Mouse (Mus musculus) neural tube, embryonic 14.5 days (tissue): ENCODE results near the gene Ddias. TPM values are rescaled to one million over a fixed set of nuclear protein-coding genes. Genes with fewer than 3 reads are reported as not detected.

Experiments
- ATAC-seq: fragments of 200-750 bp; cut with Nextera tagmentation; 2 replicates; pipeline ENCODE4 v1.8.0; 2017; ENCODE audit warnings: low read depth, mild to moderate bottlenecking, moderate TSS enrichment, moderate library complexity
- H3K27ac ChIP-seq: fragments of 300-500 bp; sonication (generic); 2 replicates; pipeline ENCODE4 v1.5.1; 2014; ENCODE audit warnings: low read depth, mild to moderate bottlenecking, control low read depth, low read length, moderate library complexity, mixed read lengths
- H3K27me3 ChIP-seq: fragments of 300-500 bp; sonication (generic); 2 replicates; pipeline ENCODE4 v1.6.1; 2014; ENCODE audit warnings: low read length; ENCODE audit not compliant: control insufficient read depth, insufficient read depth
- H3K36me3 ChIP-seq: fragments of 300-500 bp; sonication (generic); 2 replicates; pipeline ENCODE4 v1.6.1; 2014; ENCODE audit warnings: low read length, mixed read lengths; ENCODE audit not compliant: control insufficient read depth, insufficient read depth
- H3K4me1 ChIP-seq: fragments of 300-500 bp; sonication (generic); 2 replicates; pipeline ENCODE4 v1.6.1; 2014; ENCODE audit warnings: low read length; ENCODE audit not compliant: control insufficient read depth, insufficient read depth
- H3K4me2 ChIP-seq: fragments of 300-500 bp; sonication (generic); 2 replicates; pipeline ENCODE4 v1.6.1; 2014; ENCODE audit warnings: mild to moderate bottlenecking, low read depth, low read length, control low read depth
- H3K4me3 ChIP-seq: fragments of 300-500 bp; sonication (generic); 2 replicates; pipeline ENCODE4 v1.5.1; 2014; ENCODE audit warnings: low read depth, low read length, control low read depth, mixed read lengths
- H3K9ac ChIP-seq: fragments of 300-500 bp; sonication (generic); replicated peaks from 2 replicates; pipeline ENCODE4 v1.6.1; 2014; ENCODE audit warnings: low read depth, mild to moderate bottlenecking, control low read depth, low read length, mixed read lengths
- H3K9me3 ChIP-seq: fragments of 300-500 bp; sonication (generic); 2 replicates; pipeline ENCODE4 v1.6.1; 2016; ENCODE audit warnings: low read length; ENCODE audit not compliant: control insufficient read depth
- WGBS: fragments of 180-500 bp; shearing (Covaris S2); extraction: QIAGEN DNeasy Blood & Tissue Kit; methylation state at CpG from one replicate; pipeline ENCODE4 v1.1.7; 2014; 5-methylcytosine and 5-hydroxymethylcytosine counted together
- polyA plus RNA-seq: library from polyadenylated mRNA; unstranded; fragments of >200 nt; fragmentation: Nextera tagmentation; extraction: Ambion mirVana; gene quantifications from 2 replicates; pipeline ENCODE4 v1.2.1, GENCODE M21; 2014

Ddias gene
- polyA plus RNA-seq, 1 experiment from 2014 or later, result 3.7 TPM

DNA sequence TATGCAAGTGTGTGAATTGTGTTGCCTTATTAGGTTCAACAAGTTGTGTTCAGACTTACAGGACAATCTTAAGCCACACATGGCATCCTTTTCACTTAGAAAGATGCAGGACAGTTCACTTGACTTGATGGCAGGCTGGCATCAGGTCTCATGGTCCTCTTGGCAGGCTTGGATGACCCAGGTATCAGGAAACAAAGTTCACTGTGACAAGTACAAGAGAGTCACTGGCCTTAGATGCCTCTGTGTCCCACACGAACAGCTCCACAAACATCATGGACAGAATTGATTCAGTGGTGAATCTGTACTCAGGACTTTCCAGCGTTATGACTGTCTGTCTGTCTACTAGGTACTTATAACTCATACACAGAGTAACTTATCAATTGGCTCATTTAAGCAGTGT lies 39.7 kb downstream of the Ddias start:
- Histone ChIP-seq H3K27me3 (no peaks in the 10 kb centered on the region), H3K36me3 (peaks cover 3% of the 10 kb centered on the region; the same call in 1 of the 2 replicates), H3K4me1 (no peaks in the 10 kb centered on the region), H3K4me3 (no peak overlapping the region), H3K27ac (no peak overlapping the region), H3K9ac (no peak overlapping the region), H3K9me3 (no peaks in the 10 kb centered on the region), H3K4me2 (no peak overlapping the region)
- WGBS, result 91% methylated on average over 2 of the region's 2 CpGs
- ATAC-seq, result no peak

DNA sequence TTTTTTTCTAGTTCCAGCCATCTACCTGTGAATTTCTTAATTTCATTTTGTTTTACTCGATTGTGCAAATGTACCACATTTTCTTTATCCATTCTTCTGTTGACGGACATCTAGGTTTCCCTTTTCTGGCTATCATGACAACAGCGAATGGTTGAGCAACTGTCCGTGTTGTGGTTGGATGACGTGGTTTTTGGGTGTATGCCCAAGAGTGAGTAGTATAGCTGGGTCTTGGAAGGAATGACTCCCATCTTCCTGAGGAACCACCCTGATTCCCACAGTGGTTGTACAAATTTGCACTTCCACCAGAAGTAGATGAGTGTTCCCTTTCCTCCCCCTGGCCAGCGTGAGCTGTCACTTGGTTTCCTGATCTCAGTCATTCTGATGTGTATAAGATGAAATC lies 41.7 kb downstream of the Ddias start:
- Histone ChIP-seq H3K4me3 (no peak overlapping the region), H3K27ac (no peak overlapping the region), H3K36me3 (peaks cover 3% of the 10 kb centered on the region; the same call in 1 of the 2 replicates), H3K9ac (no peak overlapping the region), H3K9me3 (no peaks in the 10 kb centered on the region), H3K27me3 (no peaks in the 10 kb centered on the region), H3K4me1 (no peaks in the 10 kb centered on the region), H3K4me2 (no peak overlapping the region)
- ATAC-seq, result no peak
- WGBS, result 92% methylated on average over 6 of the region's 6 CpGs

DNA sequence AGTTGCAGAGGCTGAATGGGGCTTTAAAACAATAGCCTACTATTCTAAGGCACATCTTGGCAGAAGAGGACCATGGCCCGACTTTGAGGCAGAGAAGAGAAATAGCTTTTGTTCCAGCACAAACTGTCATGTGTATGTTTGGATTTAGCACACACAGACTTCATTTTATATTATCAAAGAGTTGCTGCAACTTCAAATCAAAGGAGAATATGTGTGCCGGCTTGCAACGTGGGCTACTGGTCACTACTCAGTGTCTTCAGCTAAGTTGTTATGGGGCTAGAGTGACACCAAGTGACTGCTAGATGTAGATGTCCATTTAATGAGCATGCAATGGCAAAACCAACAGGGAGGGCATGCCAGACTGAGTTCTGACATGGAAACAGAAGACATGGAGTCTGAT lies 46.1 kb downstream of the Ddias start:
- Histone ChIP-seq H3K9me3 (no peaks in the 10 kb centered on the region), H3K9ac (no peak overlapping the region), H3K27me3 (no peaks in the 10 kb centered on the region), H3K36me3 (no peaks in the 10 kb centered on the region; the same call in 1 of the 2 replicates), H3K4me1 (no peaks in the 10 kb centered on the region), H3K4me2 (no peak overlapping the region), H3K27ac (no peak overlapping the region), H3K4me3 (no peak overlapping the region)
- ATAC-seq, result no peak
- WGBS, result 61% methylated on average over 3 of the region's 3 CpGs

DNA sequence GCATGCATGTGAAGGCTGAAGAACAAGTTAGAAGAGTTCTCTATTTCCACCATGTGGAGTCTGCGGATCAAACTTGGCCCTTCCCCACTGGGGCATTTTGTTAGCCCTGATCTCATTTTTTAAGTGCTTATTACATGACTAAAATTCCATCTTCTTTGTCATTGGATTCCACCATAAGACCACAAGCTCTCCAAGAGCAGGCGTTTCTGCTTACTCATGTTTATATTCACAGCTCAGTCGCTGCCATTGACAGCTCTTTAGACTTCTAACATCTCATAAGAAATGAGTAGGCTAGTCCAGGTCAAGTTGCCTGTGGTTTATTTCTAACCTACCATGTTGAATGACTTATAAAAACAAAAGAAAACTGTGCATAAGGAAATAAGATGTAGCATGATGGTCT lies 47.8 kb downstream of the Ddias start:
- Histone ChIP-seq H3K9me3 (no peaks in the 10 kb centered on the region), H3K4me1 (no peaks in the 10 kb centered on the region), H3K9ac (no peak overlapping the region), H3K4me3 (no peak overlapping the region), H3K36me3 (no peaks in the 10 kb centered on the region; the same call in 1 of the 2 replicates), H3K27ac (no peak overlapping the region), H3K4me2 (no peak overlapping the region), H3K27me3 (no peaks in the 10 kb centered on the region)
- ATAC-seq, result no peak
- 95% methylated on average over 3 of the region's 3 CpGs for WGBS

DNA sequence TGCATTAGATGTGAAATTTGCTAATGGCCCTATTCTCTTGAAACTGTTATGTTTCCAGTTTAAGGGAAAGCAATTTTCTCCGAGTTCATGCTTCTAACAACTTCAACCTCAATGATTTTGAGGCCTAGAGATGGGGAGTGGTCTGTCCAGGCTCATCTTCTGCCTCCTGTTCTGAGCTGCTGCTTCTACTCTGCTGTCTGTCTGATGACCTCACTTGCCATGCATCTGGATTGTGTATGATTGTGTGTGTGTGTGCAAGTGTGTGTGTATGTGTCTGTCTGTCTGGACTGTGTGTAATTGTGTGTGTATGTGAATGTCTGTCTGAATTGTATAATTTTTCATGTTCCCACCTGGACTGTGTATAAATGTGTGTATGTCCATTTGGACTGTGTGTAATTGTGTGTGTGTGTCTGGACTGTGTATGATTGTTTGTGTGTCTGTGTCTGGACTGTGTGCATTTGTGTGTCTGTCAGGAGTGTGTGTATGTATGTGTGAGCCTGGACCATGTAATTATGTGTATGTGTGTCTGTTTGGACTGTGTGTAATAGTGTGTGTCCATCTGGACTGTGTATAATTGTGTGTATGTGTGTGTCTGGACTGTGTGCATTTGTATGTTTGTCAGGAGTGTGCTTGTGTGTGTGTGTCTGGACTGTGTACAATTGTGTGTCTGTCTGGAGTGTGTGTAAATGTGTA lies 51.5 kb downstream of the Ddias start:
- WGBS, result 79% methylated on average over 1 of the region's 1 CpGs
- no peaks in the 10 kb centered on the region for H3K9me3 ChIP-seq
- H3K4me2 ChIP-seq, result no peak overlapping the region
- no peak overlapping the region for H3K4me3 ChIP-seq
- H3K9ac ChIP-seq, result no peak overlapping the region
- no peaks in the 10 kb centered on the region; the same call in 1 of the 2 replicates for H3K36me3 ChIP-seq
- 0 out of 2 replicates have a peak, but pooled peaks have one; percentile 31 for ATAC-seq
- no peaks in the 10 kb centered on the region for H3K27me3 ChIP-seq
- no peaks in the 10 kb centered on the region for H3K4me1 ChIP-seq
- H3K27ac ChIP-seq, result no peak overlapping the region

- ATAC-seq, result no peak
- H3K9ac ChIP-seq, result no peak overlapping the region
- no peaks in the 10 kb centered on the region for H3K4me1 ChIP-seq
- no peaks in the 10 kb centered on the region; the same call in 1 of the 2 replicates for H3K36me3 ChIP-seq
- no peak overlapping the region for H3K4me3 ChIP-seq
- H3K27ac ChIP-seq, result no peak overlapping the region
- WGBS, result 66% methylated on average over 4 of the region's 4 CpGs
- H3K27me3 ChIP-seq, result no peaks in the 10 kb centered on the region
- H3K4me2 ChIP-seq, result no peak overlapping the region
- H3K9me3 ChIP-seq, result no peaks in the 10 kb centered on the region
These were observed 52.2 kb downstream of the Ddias start for GRCm38 (mm10) chr7:92821871-92822270.

- ATAC-seq, result no peak
- no peak overlapping the region for H3K27ac ChIP-seq
- no peaks in the 10 kb centered on the region for H3K4me1 ChIP-seq
- H3K9me3 ChIP-seq, result no peaks in the 10 kb centered on the region
- no peaks in the 10 kb centered on the region for H3K27me3 ChIP-seq
- H3K9ac ChIP-seq, result no peak overlapping the region
- no peak overlapping the region for H3K4me2 ChIP-seq
- WGBS, result 83% methylated on average over 7 of the region's 7 CpGs
- no peak overlapping the region for H3K4me3 ChIP-seq
- H3K36me3 ChIP-seq, result no peaks in the 10 kb centered on the region; the same call in 1 of the 2 replicates
These were observed 53.0 kb downstream of the Ddias start for GRCm38 (mm10) chr7:92820941-92821465.

DNA sequence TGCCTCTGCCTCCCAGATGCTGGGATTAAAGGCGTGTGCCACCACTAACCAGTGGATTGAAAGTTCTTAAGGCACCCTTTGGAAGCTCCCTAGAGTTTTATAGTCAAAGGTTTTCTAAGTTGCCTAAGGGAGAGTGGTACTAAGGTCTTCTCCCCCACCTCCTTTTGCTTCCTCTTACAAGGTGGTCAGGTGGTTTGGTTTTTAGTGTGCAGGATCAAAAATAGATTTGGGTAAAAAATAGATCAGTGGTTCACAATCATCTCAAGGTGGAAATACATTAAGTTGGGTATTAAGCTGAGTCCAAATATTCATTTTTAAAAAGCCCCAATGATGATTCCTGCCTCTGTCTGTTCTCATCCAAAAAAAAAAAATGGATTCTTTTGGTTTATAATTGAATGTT lies 53.6 kb downstream of the Ddias start:
- Histone ChIP-seq H3K27me3 (no peaks in the 10 kb centered on the region), H3K4me2 (no peak overlapping the region), H3K9me3 (no peaks in the 10 kb centered on the region), H3K4me3 (no peak overlapping the region), H3K36me3 (no peaks in the 10 kb centered on the region; the same call in 1 of the 2 replicates), H3K27ac (no peak overlapping the region), H3K4me1 (no peaks in the 10 kb centered on the region), H3K9ac (no peak overlapping the region)
- ATAC-seq, result no peak
- WGBS, result 97% methylated on average over 1 of the region's 1 CpGs

DNA sequence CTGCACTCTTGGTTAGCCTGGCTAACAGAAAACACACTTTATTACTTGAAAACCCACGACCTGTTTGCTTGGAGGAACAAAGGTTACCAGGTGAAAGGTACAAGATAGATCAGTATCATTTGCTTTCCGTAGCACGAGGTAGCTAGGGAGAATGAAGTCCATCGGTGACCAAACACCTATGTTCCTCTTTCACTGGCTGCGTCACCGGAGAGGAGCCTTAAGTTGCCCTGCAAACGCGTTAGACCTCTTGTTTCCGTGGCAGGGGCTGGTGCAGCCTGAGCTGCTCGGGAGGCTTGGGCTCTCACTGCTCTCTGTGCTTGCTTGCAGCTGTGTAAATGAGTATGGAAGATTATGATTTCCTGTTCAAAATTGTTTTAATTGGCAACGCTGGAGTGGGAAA lies 54.4 kb downstream of the Ddias start:
- H3K4me1 ChIP-seq, result no peaks in the 10 kb centered on the region

More for the DNA sequence above, 54.4 kb downstream of the Ddias start:
- H3K4me2 ChIP-seq, result no peak overlapping the region
- H3K27me3 ChIP-seq, result no peaks in the 10 kb centered on the region
- no peak overlapping the region for H3K4me3 ChIP-seq
- WGBS, result 86% methylated on average over 11 of the region's 11 CpGs
- H3K9ac ChIP-seq, result no peak overlapping the region
- H3K9me3 ChIP-seq, result no peaks in the 10 kb centered on the region
- no peak for ATAC-seq
- H3K27ac ChIP-seq, result no peak overlapping the region
- H3K36me3 ChIP-seq, result no peaks in the 10 kb centered on the region
